Mouse (Mus musculus): ENCODE results near the gene Elmo1.

Elmo1 gene

GRCm38 (mm10) chr13:20318615-20319219 is 228.3 kb downstream of the Elmo1 start:
- DNase-seq (ENCODE audit: extremely low spot score) = no peak

DNA sequence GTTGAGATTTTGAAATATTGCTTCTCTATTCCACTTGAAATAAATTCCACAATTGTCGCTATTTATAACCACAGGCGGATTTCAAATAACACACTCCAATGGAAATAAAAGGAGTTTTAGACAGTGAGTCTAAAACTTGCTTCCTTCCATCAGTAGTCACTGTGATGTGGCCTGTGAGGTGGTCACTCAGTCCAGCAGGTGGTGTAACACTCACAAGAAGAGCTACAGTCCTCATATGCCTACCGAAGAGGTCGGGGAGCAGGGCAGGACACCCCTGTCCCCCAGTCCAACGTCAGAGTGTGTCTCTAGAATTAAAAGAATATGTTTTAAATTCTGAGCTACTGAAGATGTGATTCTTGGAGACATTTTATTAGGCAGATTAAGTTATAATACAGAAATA is 229.8 kb downstream of the Elmo1 start:
- DNase-seq (ENCODE audit: extremely low spot score) = no peak

GRCm38 (mm10) chr13:20323478-20323877 is 233.1 kb downstream of the Elmo1 start:
- DNase-seq (ENCODE audit: extremely low spot score) = no peak

DNA sequence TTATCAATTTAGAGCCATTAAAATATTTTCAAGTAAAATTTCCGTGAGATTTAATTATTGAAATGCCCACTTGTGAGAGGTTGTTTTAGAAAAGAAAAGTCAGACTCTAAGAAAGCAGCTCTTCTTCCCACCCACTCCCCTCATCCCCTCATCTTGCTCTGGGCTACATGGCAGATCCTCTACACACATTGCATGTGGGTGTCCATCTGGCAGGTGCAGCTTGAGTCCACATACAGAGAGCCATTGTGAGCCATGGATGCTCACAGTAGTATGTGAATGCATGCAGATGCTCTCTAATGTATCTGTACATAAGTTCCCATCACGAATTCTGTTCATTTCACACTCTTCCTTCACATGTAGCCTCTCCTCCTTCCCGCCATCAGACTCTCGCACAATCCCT is 236.7 kb downstream of the Elmo1 start:
- no peak for DNase-seq (ENCODE audit: extremely low spot score)

DNA sequence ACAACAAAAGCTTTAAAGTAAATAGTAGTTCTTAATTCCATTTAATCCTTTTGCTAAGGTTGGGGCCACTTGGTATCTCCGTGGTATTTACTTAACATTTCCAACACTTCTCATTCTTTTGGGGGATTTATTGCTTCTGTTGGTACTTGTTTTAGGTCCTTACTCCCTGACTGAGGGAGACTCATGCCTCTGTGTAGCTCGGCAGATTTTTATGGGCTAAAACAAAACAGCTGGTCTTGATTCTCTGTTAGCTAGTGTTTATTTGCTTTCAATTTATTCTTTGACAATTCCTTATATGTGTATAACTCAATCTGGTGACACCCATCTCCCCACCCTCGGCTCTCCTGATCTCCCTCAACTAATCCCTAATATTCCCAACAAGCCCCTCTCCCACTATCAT is 237.6 kb downstream of the Elmo1 start:
- no peak for DNase-seq (ENCODE audit: extremely low spot score)

DNA sequence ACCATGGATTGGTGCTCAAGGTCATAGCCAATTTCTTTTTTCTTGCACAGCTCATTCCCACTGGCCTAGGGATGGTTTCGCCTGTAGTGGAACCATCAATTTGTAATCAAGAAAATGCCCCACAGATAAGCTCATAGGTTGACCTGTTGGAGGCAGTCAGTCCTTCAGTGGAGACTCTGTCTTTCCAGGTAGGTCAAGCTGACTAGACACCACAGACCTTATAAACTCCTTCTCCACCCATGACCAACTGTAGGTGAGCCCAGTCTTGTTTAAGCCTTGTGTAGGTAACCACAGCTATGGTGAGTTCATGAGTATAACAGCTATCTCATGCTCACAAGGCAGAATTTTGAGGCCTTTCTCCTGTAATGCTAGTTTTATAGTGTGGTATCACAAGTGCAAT is 238.3 kb downstream of the Elmo1 start:
- no peak for DNase-seq (ENCODE audit: extremely low spot score)

DNA sequence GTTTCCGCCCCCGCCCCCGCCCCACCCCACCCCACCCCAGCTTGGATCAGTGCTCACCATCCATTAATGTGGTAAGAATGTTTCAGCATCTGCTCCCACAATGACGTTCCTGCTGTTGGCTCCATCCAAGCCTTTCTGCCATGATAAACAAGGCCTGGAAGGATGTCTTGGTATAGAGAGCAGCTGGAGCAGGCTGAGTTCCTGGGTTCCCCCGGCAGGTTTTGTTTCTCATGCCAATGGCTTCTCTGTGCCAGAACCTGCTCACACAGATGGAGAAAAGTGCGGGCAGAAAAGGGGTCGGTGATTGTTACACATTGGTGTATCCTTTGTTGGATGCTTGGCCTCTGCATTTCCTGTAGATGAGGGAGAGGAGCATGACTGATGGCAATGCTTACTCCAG is 240.6 kb downstream of the Elmo1 start:
- DNase-seq (ENCODE audit: extremely low spot score) = no peak

GRCm38 (mm10) chr13:20335051-20335888 is 244.9 kb downstream of the Elmo1 start:
- DNase-seq (ENCODE audit: extremely low spot score) = no peak

- DNase-seq (ENCODE audit: extremely low spot score) = no peak
Measured at GRCm38 (mm10) chr13:20335889-20336497, 245.6 kb downstream of the Elmo1 start.

DNA sequence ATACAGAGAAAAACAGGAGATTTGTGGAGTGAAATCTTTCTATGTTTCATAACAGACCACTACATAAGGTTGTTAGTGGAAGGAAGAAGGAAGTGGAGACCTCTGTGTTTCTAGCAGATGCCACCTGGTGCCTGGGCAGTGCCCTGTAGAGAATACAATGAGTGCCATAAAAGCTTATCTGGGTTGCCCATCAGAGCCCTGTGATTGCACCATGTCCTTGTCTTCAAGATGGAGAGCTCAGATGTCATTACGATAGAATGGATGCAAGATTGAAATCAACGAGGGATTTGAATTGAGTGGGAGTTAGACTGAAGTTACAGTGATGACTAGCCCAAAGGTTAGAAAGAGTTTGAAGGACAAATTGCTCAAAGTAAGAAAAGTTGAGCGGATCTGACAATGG is 252.5 kb downstream of the Elmo1 start:
- no peak for DNase-seq (ENCODE audit: extremely low spot score)

GRCm38 (mm10) chr13:20349754-20350153 is 259.4 kb downstream of the Elmo1 start:
- DNase-seq (ENCODE audit: extremely low spot score) = no peak

DNA sequence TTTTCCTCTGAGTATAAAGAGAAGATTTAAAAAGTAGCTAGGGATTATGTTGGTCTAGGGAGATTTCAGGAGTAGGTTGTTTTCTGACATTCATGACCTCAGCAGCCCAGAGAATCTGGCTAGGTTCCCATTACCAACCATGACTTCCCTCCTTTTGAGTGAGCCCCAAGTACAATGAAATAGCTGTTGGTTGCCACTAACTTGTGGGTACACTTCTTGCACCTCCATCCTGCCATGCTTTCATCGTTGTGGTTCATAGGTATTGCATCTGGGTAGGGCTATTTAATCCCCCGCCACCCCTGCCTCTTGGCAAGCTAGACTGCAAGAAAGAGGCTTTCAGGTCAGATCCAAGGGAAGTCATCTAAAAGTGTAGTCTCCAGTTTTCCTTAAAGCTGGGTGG is 262.2 kb downstream of the Elmo1 start:
- DNase-seq (ENCODE audit: extremely low spot score) = no peak

DNA sequence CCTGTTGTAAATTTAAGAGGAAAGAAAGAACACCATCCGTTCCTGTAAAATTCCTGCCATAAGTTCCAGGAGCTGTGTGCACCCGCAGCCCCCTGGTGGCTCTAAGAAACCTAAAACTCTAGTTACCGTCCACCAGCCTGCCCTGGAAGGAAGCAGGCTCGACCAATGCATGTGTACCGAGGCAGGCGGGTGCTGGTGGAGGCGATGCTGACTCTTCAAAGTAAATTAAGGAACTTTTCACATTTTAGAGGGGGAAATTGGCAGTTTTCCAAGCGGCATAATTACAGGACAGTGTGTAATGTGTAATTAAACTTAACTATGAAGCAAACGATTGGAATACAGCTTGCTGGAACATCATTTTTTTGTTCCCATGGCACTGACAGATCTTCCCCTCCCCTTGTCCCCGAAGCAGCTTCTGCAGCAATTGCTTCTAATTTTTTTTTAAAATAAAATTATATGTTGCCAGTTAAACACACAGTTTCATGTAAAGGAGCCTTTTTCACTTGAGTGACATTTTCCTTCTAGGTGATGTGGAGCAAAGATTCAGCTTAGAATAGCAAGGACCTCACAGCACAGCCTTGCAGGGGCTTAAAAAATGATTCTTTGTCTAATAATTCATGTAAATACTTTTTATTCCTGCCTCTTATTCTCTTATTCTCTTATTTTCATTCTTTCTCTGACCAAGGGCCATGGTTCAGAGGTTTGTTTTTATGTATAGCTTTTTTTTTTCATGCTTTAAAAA is 263.6 kb downstream of the Elmo1 start:
- no peak for DNase-seq (ENCODE audit: extremely low spot score)

DNA sequence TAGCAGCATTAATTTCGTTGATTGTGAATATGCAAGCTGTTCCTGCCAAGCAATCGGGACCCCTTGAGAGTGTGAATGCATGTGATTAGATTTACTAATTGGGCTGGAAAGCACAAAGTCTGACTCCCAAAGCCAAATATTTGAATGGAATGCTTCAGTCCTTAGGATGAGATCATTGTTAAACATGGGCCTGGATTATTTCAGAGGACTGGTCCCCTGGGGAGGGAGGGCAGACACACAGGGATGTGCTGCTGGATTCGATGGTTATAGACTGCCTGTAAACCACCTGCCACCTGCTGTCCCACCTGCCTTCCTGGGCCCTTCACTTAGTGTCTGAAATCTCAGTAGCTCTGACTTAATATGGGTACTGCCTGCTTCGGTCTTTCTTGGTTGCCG is 264.2 kb downstream of the Elmo1 start:
- DNase-seq (ENCODE audit: extremely low spot score) = no peak

- DNase-seq (ENCODE audit: extremely low spot score) = no peak
Measured at GRCm38 (mm10) chr13:20362541-20362940, 272.1 kb downstream of the Elmo1 start.

GRCm38 (mm10) chr13:20365828-20366593 is 275.6 kb downstream of the Elmo1 start:
- no peak for DNase-seq (ENCODE audit: extremely low spot score)

DNA sequence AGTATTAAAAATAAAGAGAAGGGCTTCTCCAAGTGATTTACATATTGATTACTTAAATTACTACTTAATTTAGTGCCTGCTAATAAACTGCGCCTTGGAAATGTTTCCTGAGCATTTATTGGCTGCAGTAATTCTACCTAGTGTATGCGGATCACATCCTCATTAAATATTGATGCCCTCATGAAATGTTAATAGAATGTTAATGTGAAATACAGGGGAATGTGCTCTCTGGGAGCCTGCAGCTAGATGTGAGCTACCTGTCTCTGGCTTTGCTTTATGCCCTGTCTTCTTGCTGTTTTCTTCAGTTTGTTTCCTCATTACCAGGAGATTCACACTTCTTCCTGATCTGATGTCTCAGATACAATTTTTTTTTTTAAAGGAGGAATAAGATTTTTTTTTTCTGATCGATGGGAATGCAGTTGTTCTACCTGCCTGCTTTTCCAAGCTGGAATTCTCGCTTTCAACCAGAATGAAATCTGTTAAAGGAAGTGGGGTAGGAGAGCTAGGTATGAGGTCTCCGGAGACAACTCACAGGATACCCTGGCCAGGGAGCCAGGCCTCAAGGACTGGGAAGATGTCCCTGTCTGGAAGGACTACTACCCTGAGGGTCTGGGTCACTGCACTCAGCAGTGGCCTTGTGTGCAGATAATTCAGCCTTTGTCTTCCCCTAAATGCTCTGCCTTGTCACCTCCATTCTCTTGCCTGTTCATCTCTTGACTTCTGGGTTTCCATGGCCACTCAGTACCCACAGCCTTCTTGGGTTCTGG is 279.8 kb downstream of the Elmo1 start:
- DNase-seq (ENCODE audit: extremely low spot score) = no peak

GRCm38 (mm10) chr13:20371501-20371900 is 281.1 kb downstream of the Elmo1 start:
- DNase-seq (ENCODE audit: extremely low spot score) = no peak

- DNase-seq (ENCODE audit: extremely low spot score) = no peak
Measured at GRCm38 (mm10) chr13:20372335-20372734, 281.9 kb downstream of the Elmo1 start.

DNA sequence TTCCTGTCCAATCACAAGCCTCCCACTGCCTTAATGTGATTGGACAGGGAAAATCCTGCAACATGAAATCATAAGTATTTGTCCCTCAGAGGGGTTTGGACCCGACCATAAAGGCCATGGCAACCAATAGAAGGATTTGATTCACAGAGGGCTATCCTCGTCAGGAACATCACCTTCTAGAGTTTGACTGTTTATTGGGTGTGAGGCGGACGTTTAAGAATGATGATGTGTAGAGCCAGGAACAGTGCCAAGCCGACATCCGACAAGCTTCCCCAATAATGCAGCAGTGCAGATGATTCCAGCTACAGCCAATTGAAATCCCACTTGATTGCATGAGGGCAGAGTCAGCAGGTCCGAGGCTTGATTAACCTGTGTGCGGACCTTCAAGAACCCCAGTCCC is 288.5 kb downstream of the Elmo1 start:
- DNase-seq (ENCODE audit: extremely low spot score) = no peak

DNA sequence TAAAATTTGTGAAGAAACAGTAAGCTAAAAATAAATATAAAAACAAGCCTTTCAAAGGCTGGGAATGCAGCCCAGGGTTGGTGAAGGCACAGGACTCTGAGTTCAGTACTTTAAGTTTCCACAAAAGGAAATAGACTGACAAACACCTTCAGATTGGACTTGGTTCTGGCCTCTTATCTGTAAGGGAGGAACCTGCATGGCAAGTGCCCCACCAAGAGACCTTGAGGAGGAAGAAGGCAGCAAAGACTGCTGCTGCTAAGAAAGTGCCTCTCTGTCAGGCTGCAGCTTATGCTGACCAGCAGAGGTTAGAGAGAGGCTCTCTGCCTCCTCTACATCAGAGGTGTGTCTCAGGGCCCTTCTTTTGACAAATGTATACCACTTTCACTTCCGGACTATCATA is 293.5 kb downstream of the Elmo1 start:
- DNase-seq (ENCODE audit: extremely low spot score) = no peak

All from embryo, embryonic 9.5 days (tissue).